Mouse (Mus musculus) spleen, embryonic (tissue): Measurements from ENCODE around the gene B130006D01Rik.
"Not testable (repeated sequence)": the region's sequence is repeated elsewhere in the genome, so short reads cannot be mapped to it uniquely, and the experiment has no call there.

Source experiments
- CTCF ChIA-PET: fragments of 350-600 bp; sonication (Branson Sonifier 250); formaldehyde crosslinking; loops from one replicate; lab custom pipeline; 2022; lab: Charles Lee

B130006D01Rik gene

GRCm38 (mm10) chr11:95713225-95713810 is 10.1 kb upstream of the B130006D01Rik start:
- CTCF ChIA-PET = no interaction called here

GRCm38 (mm10) chr11:95713811-95714241 is 9.6 kb upstream of the B130006D01Rik start:
- CTCF ChIA-PET = no interaction called here

GRCm38 (mm10) chr11:95714411-95714810 is 9.0 kb upstream of the B130006D01Rik start:
- CTCF ChIA-PET = no interaction called here

GRCm38 (mm10) chr11:95716136-95716535 is 7.3 kb upstream of the B130006D01Rik start:
- CTCF ChIA-PET = interaction anchor here (0.6 kb wide), 1 partner anchor 1711 kb away, joined by 4 read pairs; no protein-coding TSS in a partner anchor

GRCm38 (mm10) chr11:95719356-95719755 is 4.0 kb upstream of the B130006D01Rik start:
- CTCF ChIA-PET = no interaction called here

- CTCF ChIA-PET = no interaction called here
Measured at GRCm38 (mm10) chr11:95724466-95724865, 1.1 kb downstream of the B130006D01Rik start.

- CTCF ChIA-PET = no interaction called here
Measured at GRCm38 (mm10) chr11:95726156-95726555, 2.8 kb downstream of the B130006D01Rik start.

- CTCF ChIA-PET = no interaction called here
Measured at GRCm38 (mm10) chr11:95727947-95728346, 4.6 kb downstream of the B130006D01Rik start.

- CTCF ChIA-PET = interaction anchor here (0.5 to 0.9 kb wide), 2 partner anchors 9 to 26 kb away, joined by 3 to 7 read pairs; no protein-coding TSS in a partner anchor
Measured at GRCm38 (mm10) chr11:95728916-95729907, 5.8 kb downstream of the B130006D01Rik start.

GRCm38 (mm10) chr11:95734485-95734884 is 11.1 kb downstream of the B130006D01Rik start:
- CTCF ChIA-PET = interaction anchor here (0.6 kb wide), 1 partner anchor 125 kb away, joined by 3 read pairs; no protein-coding TSS in a partner anchor

GRCm38 (mm10) chr11:95737811-95738210 is 14.4 kb downstream of the B130006D01Rik start:
- CTCF ChIA-PET = no interaction called here

GRCm38 (mm10) chr11:95744521-95744920 is 21.1 kb downstream of the B130006D01Rik start:
- CTCF ChIA-PET = no interaction called here

GRCm38 (mm10) chr11:95746821-95747220 is 23.4 kb downstream of the B130006D01Rik start:
- CTCF ChIA-PET = no interaction called here

GRCm38 (mm10) chr11:95748331-95748730 is 24.9 kb downstream of the B130006D01Rik start:
- CTCF ChIA-PET = no interaction called here

- CTCF ChIA-PET = interaction anchor here (2.6 kb wide), 1 partner anchor 64 kb away, joined by 14 read pairs; no protein-coding TSS in a partner anchor
Measured at GRCm38 (mm10) chr11:95749619-95750018, 26.2 kb downstream of the B130006D01Rik start.

- CTCF ChIA-PET = interaction anchor here (0.6 to 2.6 kb wide), 9 partner anchors 62 to 1781 kb away, joined by 3 to 14 read pairs (median 5); no protein-coding TSS in a partner anchor
Measured at GRCm38 (mm10) chr11:95750995-95751394, 27.6 kb downstream of the B130006D01Rik start.

- CTCF ChIA-PET = not testable (repeated sequence)
Measured at GRCm38 (mm10) chr11:95755137-95755536, 31.8 kb downstream of the B130006D01Rik start.

- CTCF ChIA-PET = no interaction called here
Measured at GRCm38 (mm10) chr11:95760521-95760920, 37.1 kb downstream of the B130006D01Rik start.

- CTCF ChIA-PET = no interaction called here
Measured at GRCm38 (mm10) chr11:95762996-95763395, 39.6 kb downstream of the B130006D01Rik start.

- CTCF ChIA-PET = no interaction called here
Measured at GRCm38 (mm10) chr11:95764806-95765205, 41.4 kb downstream of the B130006D01Rik start.

- CTCF ChIA-PET = no interaction called here
Measured at GRCm38 (mm10) chr11:95765334-95765733, 41.9 kb downstream of the B130006D01Rik start.

GRCm38 (mm10) chr11:95768244-95768643 is 44.9 kb downstream of the B130006D01Rik start:
- CTCF ChIA-PET = interaction anchor here (0.7 kb wide), 1 partner anchor 17 kb away, joined by 6 read pairs; no protein-coding TSS in a partner anchor
